Comparison of ENCODE assay signal across 17 mouse cellular contexts in genomic region chr14:76044164-76044557, GRCm38 (mm10). TPM values are rescaled to one million over a fixed set of nuclear protein-coding genes. Genes with fewer than 3 reads are reported as not detected.
DNase-seq lines count a peak whose midpoint lies in the region; ATAC-seq and TF ChIP-seq lines count a peak whose summit lies in the region.
"Had no signal": no experiment of that assay in that cellular context is flagged by ENCODE, and none has a peak within 500 bp of the region (broad histone marks: within the 10 kb centered on the region; RNA-seq: fewer than 3 reads in every experiment).

No protein-coding gene starts in this region.

- H3K27me3 ChIP-seq in hindbrain, postnatal 0 days (ENCODE audit: insufficient read depth, low read length): no peaks in the 10 kb centered on the region
- H3K27me3 ChIP-seq in hindbrain, embryonic 11.5 days (ENCODE audit: control insufficient read depth, insufficient read depth, low read length): no peaks in the 10 kb centered on the region
- H3K27me3 ChIP-seq in kidney, postnatal 0 days (ENCODE audit: insufficient read depth, low read length): no peaks in the 10 kb centered on the region
- H3K27me3 ChIP-seq in myocyte (ENCODE audit: control insufficient read depth, insufficient read depth, insufficient read length): no peaks in the 10 kb centered on the region
- H3K27me3 ChIP-seq: forebrain, embryonic 13.5 days; heart, embryonic 13.5 days; hindbrain, embryonic 12.5 days had no signal

- no peak overlapping the region for H3K4me3 ChIP-seq in hindbrain, postnatal 0 days (ENCODE audit: low read length)
- H3K4me3 ChIP-seq in hindbrain, embryonic 11.5 days (ENCODE audit: low read depth, low read length): no peak overlapping the region
- no peak overlapping the region for H3K4me3 ChIP-seq in kidney, postnatal 0 days (replicated peaks; ENCODE audit: low read depth, low read length)
- no peak overlapping the region for H3K4me3 ChIP-seq in myocyte
- H3K4me3 ChIP-seq: embryonic facial prominence, embryonic 10.5 days; forebrain, embryonic 13.5 days; heart, embryonic 13.5 days; hindbrain, embryonic 12.5 days had no signal

- no peaks in the 10 kb centered on the region for H3K9me3 ChIP-seq in hindbrain, postnatal 0 days (ENCODE audit: low read length)
- H3K9me3 ChIP-seq in hindbrain, embryonic 11.5 days (ENCODE audit: control insufficient read depth, low read length): no peaks in the 10 kb centered on the region
- H3K9me3 ChIP-seq in kidney, postnatal 0 days (replicated peaks; ENCODE audit: low read length): no peaks in the 10 kb centered on the region
- H3K9me3 ChIP-seq: embryonic facial prominence, embryonic 10.5 days; forebrain, embryonic 13.5 days; heart, embryonic 13.5 days; hindbrain, embryonic 12.5 days had no signal

- H3K4me1 ChIP-seq in hindbrain, postnatal 0 days (ENCODE audit: insufficient read depth, low read length): no peaks in the 10 kb centered on the region
- H3K4me1 ChIP-seq in hindbrain, embryonic 11.5 days (replicated peaks; ENCODE audit: control insufficient read depth, insufficient read depth, low read length): no peaks in the 10 kb centered on the region
- H3K4me1 ChIP-seq in kidney, postnatal 0 days (replicated peaks; ENCODE audit: insufficient read depth, low read length): peaks cover 3% of the 10 kb centered on the region; the same call in 1 of the 2 replicates
- H3K4me1 ChIP-seq: embryonic facial prominence, embryonic 10.5 days; heart, embryonic 13.5 days; hindbrain, embryonic 12.5 days had no signal

- H3ac ChIP-seq in myocyte (ENCODE audit: control insufficient read depth, insufficient read length): no peak overlapping the region

- no peak overlapping the region for H3K27ac ChIP-seq in hindbrain, postnatal 0 days
- H3K27ac ChIP-seq in hindbrain, embryonic 11.5 days (ENCODE audit: low read depth, low read length): no peak overlapping the region
- no peak overlapping the region for H3K27ac ChIP-seq in kidney, postnatal 0 days
- H3K27ac ChIP-seq: embryonic facial prominence, embryonic 10.5 days; forebrain, embryonic 13.5 days; heart, embryonic 13.5 days; hindbrain, embryonic 12.5 days had no signal

- TF ChIP-seq POLR2A in myocyte (IDR thresholded peaks at IDR 0.05; ENCODE audit: insufficient read length, low read depth): no peak

- no peak overlapping the region for H3K9ac ChIP-seq in hindbrain, postnatal 0 days (replicated peaks; ENCODE audit: low read length)
- no peak overlapping the region for H3K9ac ChIP-seq in hindbrain, embryonic 11.5 days (ENCODE audit: low read depth, low read length)
- H3K9ac ChIP-seq in kidney, postnatal 0 days (ENCODE audit: low read depth, low read length): no peak overlapping the region
- H3K9ac ChIP-seq: forebrain, embryonic 13.5 days; heart, embryonic 13.5 days; hindbrain, embryonic 12.5 days had no signal

- ATAC-seq in hindbrain, postnatal 0 days: 0 out of 2 replicates have a peak, but pooled peaks have one; percentile 29
- ATAC-seq in hindbrain, embryonic 11.5 days (ENCODE audit: low FRiP score): no peak
- ATAC-seq in kidney, postnatal 0 days (replicated peaks; ENCODE audit: low FRiP score, low read depth): peak; percentile 52; the same call in 1 of the 2 replicates
- ATAC-seq: forebrain, embryonic 13.5 days; hindbrain, embryonic 16.5 days had no signal

- DNase-seq in hindbrain, postnatal 0 days (ENCODE audit: low spot score): no peak
- no peak for DNase-seq in hindbrain, embryonic 11.5 days (ENCODE audit: low spot score)
- peak; percentile 54 for DNase-seq in kidney, postnatal 0 days (ENCODE audit: low spot score)
- no peak for DNase-seq in kidney, adult 9 months
- DNase-seq in adrenal gland, postnatal 10 days: no peak
- DNase-seq: adrenal gland, adult 2 months; adrenal gland, postnatal 36 days; cerebellum, adult 2 months; cerebellum, postnatal 10 days; gastrocnemius, postnatal 14 days; heart, postnatal 36 days had no signal

- H3K36me3 ChIP-seq in hindbrain, postnatal 0 days (ENCODE audit: insufficient read depth, low read length): no peaks in the 10 kb centered on the region
- no peaks in the 10 kb centered on the region for H3K36me3 ChIP-seq in hindbrain, embryonic 11.5 days (ENCODE audit: control insufficient read depth, insufficient read depth, low read length)
- H3K36me3 ChIP-seq in kidney, postnatal 0 days (ENCODE audit: insufficient read depth, low read length): no peaks in the 10 kb centered on the region
- no peaks in the 10 kb centered on the region for H3K36me3 ChIP-seq in myocyte (ENCODE audit: control insufficient read depth, insufficient read depth)
- H3K36me3 ChIP-seq: embryonic facial prominence, embryonic 10.5 days; heart, embryonic 13.5 days; hindbrain, embryonic 12.5 days had no signal

- no peak for TF ChIP-seq CTCF in hindbrain, postnatal 0 days (IDR thresholded peaks at IDR 0.05; ENCODE audit: low read depth)
- no peak for TF ChIP-seq CTCF in kidney, postnatal 0 days (IDR thresholded peaks at IDR 0.05; ENCODE audit: low read depth)

- no peaks in the 10 kb centered on the region for H3K79me2 ChIP-seq in myocyte (ENCODE audit: control insufficient read depth, insufficient read depth)

- H3K4me2 ChIP-seq in hindbrain, postnatal 0 days (ENCODE audit: low read depth, low read length): no peak overlapping the region
- no peak overlapping the region for H3K4me2 ChIP-seq in hindbrain, embryonic 11.5 days (replicated peaks; ENCODE audit: low read depth, low read length)
- H3K4me2 ChIP-seq in kidney, postnatal 0 days (ENCODE audit: low read length): no peak overlapping the region
- peak overlapping the region; percentile 63 for H3K4me2 ChIP-seq in myocyte (ENCODE audit: low read depth)
- H3K4me2 ChIP-seq: forebrain, embryonic 13.5 days; heart, embryonic 13.5 days; hindbrain, embryonic 12.5 days had no signal

- 40% methylated on average over 3 of the region's 3 CpGs for WGBS in hindbrain, postnatal 0 days
- 59% methylated on average over 3 of the region's 3 CpGs for WGBS in hindbrain, embryonic 11.5 days
- WGBS in kidney, postnatal 0 days: 33% methylated on average over 3 of the region's 3 CpGs

TF ChIP-seq in myocyte, 11 proteins besides CTCF, POLR2A, EP300 and RAD21:
- TF ChIP-seq TCF3 (IDR thresholded peaks at IDR 0.05; ENCODE audit: insufficient read length, low read depth) (no peak), TCF12 (IDR thresholded peaks at IDR 0.05; ENCODE audit: insufficient read depth, poor library complexity, severe bottlenecking) (no peak), POLR2AphosphoS2 (IDR thresholded peaks at IDR 0.05; ENCODE audit: insufficient read length, low read depth) (no peak), MYOD1 (IDR thresholded peaks at IDR 0.05; ENCODE audit: control insufficient read depth in 1 of 3, insufficient read length in 2 of 3, low read depth in 2 of 3) (no peak), MAX (IDR thresholded peaks at IDR 0.05; ENCODE audit: low read depth) (no peak), SRF (IDR thresholded peaks at IDR 0.05; ENCODE audit: control insufficient read depth, insufficient read length, low read depth) (no peak), USF1 (IDR thresholded peaks at IDR 0.05; ENCODE audit: low read depth) (no peak), MYOG (IDR thresholded peaks at IDR 0.05; ENCODE audit: control insufficient read depth in 1 of 3, insufficient read depth in 1 of 3, insufficient read length in 2 of 3, low read depth in 2 of 3) (no peak), REST (IDR thresholded peaks at IDR 0.05; ENCODE audit: insufficient read depth, insufficient read length) (no peak), E2F4 (IDR thresholded peaks at IDR 0.05; ENCODE audit: insufficient read depth) (no peak)

RNA-seq across cellular contexts. Expression of gene Gtf2f2, which starts 33.5 kb away (rescaled TPM):
- 14.8 and 18.5 TPM in 2 replicates for total RNA-seq in hindbrain, postnatal 0 days (2014; rRNA removed)
- 40.9 and 41.3 TPM in 2 replicates for polyA plus RNA-seq in hindbrain, postnatal 0 days (2015; fragmentation: Nextera tagmentation; extraction: Ambion mirVana)
- 52.1 and 59.0 TPM in 2 replicates for polyA plus RNA-seq in hindbrain, embryonic 11.5 days (2014; fragmentation: Nextera tagmentation; extraction: Ambion mirVana)
- 40.3 and 40.4 TPM in 2 replicates for polyA plus RNA-seq in kidney, postnatal 0 days (2015; fragmentation: Nextera tagmentation; extraction: Ambion mirVana)
- 24.3 TPM for polyA plus RNA-seq in myocyte (2012; fragmentation: generic; extraction: Trizol)
- total RNA-seq in adrenal gland, postnatal 10 days (2021): 10 to 100 TPM; 21.8 to 24.8 TPM
